Mouse (Mus musculus) liver, embryonic 11.5 days (tissue): ENCODE results near the gene H2-Aa. TPM values are rescaled to one million over a fixed set of nuclear protein-coding genes. Genes with fewer than 3 reads are reported as not detected.
"Not testable (repeated sequence)": the region's sequence is repeated elsewhere in the genome, so short reads cannot be mapped to it uniquely, and the experiment has no call there.

Experiments
- ATAC-seq: fragments of 200-750 bp; cut with Nextera tagmentation; replicated peaks from 2 replicates; pipeline ENCODE4 v1.8.0; 2017; ENCODE audit warnings: moderate number of reproducible peaks, mild to moderate bottlenecking, moderate TSS enrichment, moderate library complexity; ENCODE audit not compliant: low FRiP score
- DNase-seq: peaks from one replicate; pipeline ENCODE4 v3.0.0-alpha.2; 2017; ENCODE audit warnings: low spot score
- H3K27ac ChIP-seq: fragments of 300-500 bp; sonication (generic); 2 replicates; pipeline ENCODE4 v1.5.1; 2014; ENCODE audit warnings: mild to moderate bottlenecking, low read depth, low read length, control low read depth
- H3K27me3 ChIP-seq: fragments of 300-500 bp; sonication (generic); replicated peaks from 2 replicates; pipeline ENCODE4 v1.6.1; 2014; ENCODE audit warnings: low read length, mixed read lengths; ENCODE audit not compliant: control insufficient read depth, insufficient read depth
- H3K36me3 ChIP-seq: fragments of 300-500 bp; sonication (generic); 2 replicates; pipeline ENCODE4 v1.6.1; 2014; ENCODE audit warnings: mild to moderate bottlenecking, low read length, moderate library complexity, mixed read lengths; ENCODE audit not compliant: control insufficient read depth, insufficient read depth
- H3K4me1 ChIP-seq: fragments of 300-500 bp; sonication (generic); replicated peaks from 2 replicates; pipeline ENCODE4 v1.6.1; 2014; ENCODE audit warnings: low read length, mixed read lengths; ENCODE audit not compliant: control insufficient read depth, insufficient read depth
- H3K4me2 ChIP-seq: fragments of 300-500 bp; sonication (generic); 2 replicates; pipeline ENCODE4 v1.6.1; 2014; ENCODE audit warnings: mild to moderate bottlenecking, control low read depth, moderate library complexity
- H3K4me3 ChIP-seq: fragments of 300-500 bp; sonication (generic); 2 replicates; pipeline ENCODE4 v1.5.1; 2014; ENCODE audit warnings: low read depth, low read length, control low read depth
- H3K9ac ChIP-seq: fragments of 300-500 bp; sonication (generic); 2 replicates; pipeline ENCODE4 v1.6.1; 2014; ENCODE audit warnings: low read depth, low read length, control low read depth
- H3K9me3 ChIP-seq: fragments of 300-500 bp; sonication (generic); 2 replicates; pipeline ENCODE4 v1.6.1; 2016; ENCODE audit warnings: low read length, inconsistent platforms, mixed read lengths; ENCODE audit not compliant: control insufficient read depth
- WGBS: fragments of 180-500 bp; shearing (Covaris S2); extraction: QIAGEN DNeasy Blood & Tissue Kit; methylation state at CpG from one replicate; pipeline ENCODE4 v1.1.7; 2014; 5-methylcytosine and 5-hydroxymethylcytosine counted together
- polyA plus RNA-seq: library from polyadenylated mRNA; unstranded; fragments of >200 nt; fragmentation: Nextera tagmentation; extraction: Ambion mirVana; gene quantifications from 2 replicates; pipeline ENCODE4 v1.2.1, GENCODE M21; 2014

The H2-Aa gene
- polyA plus RNA-seq, 1 experiment from 2014 or later: not detected

DNA sequence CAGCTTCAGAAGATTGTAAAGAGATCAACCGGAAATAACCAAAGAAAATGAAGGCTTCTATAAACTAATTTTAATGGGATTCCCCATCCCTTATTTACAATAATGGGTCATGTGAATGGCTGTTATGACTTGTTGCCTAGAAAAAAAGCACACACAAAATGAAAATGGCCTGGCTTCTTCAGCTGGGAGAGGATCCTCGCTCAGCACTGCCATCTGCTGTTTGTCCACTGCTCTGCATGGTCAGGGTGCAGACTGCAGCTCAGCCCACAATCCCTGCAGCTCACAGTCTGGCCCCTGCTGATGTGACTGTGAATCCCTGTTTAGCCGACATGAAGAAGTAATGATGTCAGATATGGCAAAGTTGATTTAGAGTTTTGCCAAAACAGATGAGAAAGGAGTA is 25.8 kb upstream of the H2-Aa start:
- no peaks in the 10 kb centered on the region for H3K9me3 ChIP-seq
- H3K4me2 ChIP-seq: no peak overlapping the region
- H3K4me3 ChIP-seq: no peak overlapping the region
- H3K27ac ChIP-seq: no peak overlapping the region
- no peaks in the 10 kb centered on the region for H3K36me3 ChIP-seq
- ATAC-seq (no peak), DNase-seq (peak; percentile 52)
- H3K9ac ChIP-seq: no peak overlapping the region
- H3K27me3 ChIP-seq: no peaks in the 10 kb centered on the region; the same call in 1 of the 2 replicates
- WGBS: 30% methylated on average over 3 of the region's 3 CpGs
- no peaks in the 10 kb centered on the region for H3K4me1 ChIP-seq

DNA sequence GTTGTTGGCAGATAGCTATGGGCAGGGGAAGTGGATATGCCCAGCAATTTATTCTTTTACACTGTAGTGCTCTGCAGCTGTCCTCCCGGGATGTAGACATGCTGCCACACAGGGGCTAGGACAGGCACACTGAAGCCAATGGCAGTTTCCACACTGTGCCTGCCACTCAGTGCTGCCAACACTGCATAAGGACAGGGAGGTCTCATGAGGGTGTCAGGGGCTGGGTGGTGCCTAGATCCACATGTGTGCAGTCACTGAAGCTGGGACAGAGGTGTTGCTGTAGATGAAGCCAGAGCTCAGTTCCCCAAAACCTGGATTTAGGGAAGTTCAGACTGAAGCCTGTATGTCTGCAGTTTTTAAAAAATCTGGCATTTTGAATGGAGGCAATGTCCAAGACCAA is 24.6 kb upstream of the H2-Aa start:
- Histone ChIP-seq H3K4me1 (no peaks in the 10 kb centered on the region), H3K4me3 (no peak overlapping the region), H3K36me3 (no peaks in the 10 kb centered on the region), H3K27ac (no peak overlapping the region), H3K4me2 (no peak overlapping the region), H3K27me3 (no peaks in the 10 kb centered on the region; the same call in 1 of the 2 replicates), H3K9me3 (no peaks in the 10 kb centered on the region), H3K9ac (no peak overlapping the region)
- DNase-seq (no peak), ATAC-seq (no peak)
- 82% methylated on average over 1 of the region's 1 CpGs for WGBS

DNA sequence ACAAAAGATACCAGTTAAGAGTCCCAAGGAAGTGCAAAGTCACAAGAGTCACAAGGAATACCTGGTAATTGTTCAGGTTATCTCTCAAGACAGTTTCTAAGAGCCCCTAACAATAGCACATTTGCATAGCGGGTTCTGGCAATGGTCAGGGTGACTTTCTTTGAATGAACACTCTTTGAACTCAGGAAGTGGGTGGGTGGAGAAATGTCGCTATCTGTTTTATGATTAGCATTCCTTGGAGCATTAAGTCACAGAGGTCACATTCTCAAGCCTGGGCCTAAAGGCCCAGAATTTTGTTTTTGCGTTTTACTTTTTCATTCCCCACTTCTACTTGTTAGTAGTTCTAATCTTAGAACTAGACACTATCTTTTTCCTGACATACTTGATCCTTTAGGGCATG is 22.9 kb upstream of the H2-Aa start:
- not testable (repeated sequence) for ATAC-seq, H3K9me3 ChIP-seq, H3K4me3 ChIP-seq, DNase-seq, H3K27ac ChIP-seq, H3K36me3 ChIP-seq, H3K9ac ChIP-seq, H3K27me3 ChIP-seq, H3K4me1 ChIP-seq, H3K4me2 ChIP-seq
- 75% methylated on average over 3 of the region's 3 CpGs for WGBS

DNA sequence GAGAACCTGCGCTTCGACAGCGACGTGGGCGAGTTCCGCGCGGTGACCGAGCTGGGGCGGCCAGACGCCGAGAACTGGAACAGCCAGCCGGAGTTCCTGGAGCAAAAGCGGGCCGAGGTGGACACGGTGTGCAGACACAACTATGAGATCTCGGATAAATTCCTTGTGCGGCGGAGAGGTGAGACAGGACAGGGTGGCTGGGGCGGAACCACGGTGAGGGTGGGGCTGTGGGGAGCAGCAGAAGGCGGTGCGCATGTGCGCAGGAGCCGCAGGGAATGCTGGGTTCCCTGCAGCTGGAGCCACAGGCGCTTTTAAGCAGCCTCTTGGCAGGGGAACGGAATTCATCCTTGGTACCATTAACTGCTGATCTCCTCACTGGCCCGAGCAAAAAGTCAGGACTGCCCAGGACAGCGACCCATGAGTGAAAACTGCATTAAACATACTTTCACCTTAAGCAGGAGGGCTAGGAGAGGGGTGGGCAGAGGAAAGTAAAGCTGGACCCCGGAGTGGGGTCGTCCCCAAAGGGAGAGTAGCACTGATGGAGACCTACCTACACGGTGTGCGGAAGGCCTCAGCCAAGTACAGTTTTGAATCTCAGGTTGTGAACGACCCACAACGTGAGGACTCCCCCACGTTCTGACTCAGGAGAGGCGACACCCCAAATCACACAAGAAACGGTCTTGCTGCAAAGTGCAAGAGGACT is 22.2 kb upstream of the H2-Aa start:
- H3K36me3 ChIP-seq: no peaks in the 10 kb centered on the region
- peak; percentile 52 for DNase-seq
- no peak overlapping the region; the same call in 1 of the 2 replicates for H3K27ac ChIP-seq
- H3K4me1 ChIP-seq: no peaks in the 10 kb centered on the region
- H3K9ac ChIP-seq: peak overlapping the region; percentile 56; the same call in 1 of the 2 replicates
- peak overlapping the region; percentile 58 for H3K4me3 ChIP-seq
- 19% methylated on average over 38 of the region's 38 CpGs for WGBS
- H3K27me3 ChIP-seq: no peaks in the 10 kb centered on the region; the same call in 1 of the 2 replicates
- no peaks in the 10 kb centered on the region for H3K9me3 ChIP-seq
- peak; percentile 56; the same call in 1 of the 2 replicates for ATAC-seq
- peak overlapping the region; percentile 81 for H3K4me2 ChIP-seq

DNA sequence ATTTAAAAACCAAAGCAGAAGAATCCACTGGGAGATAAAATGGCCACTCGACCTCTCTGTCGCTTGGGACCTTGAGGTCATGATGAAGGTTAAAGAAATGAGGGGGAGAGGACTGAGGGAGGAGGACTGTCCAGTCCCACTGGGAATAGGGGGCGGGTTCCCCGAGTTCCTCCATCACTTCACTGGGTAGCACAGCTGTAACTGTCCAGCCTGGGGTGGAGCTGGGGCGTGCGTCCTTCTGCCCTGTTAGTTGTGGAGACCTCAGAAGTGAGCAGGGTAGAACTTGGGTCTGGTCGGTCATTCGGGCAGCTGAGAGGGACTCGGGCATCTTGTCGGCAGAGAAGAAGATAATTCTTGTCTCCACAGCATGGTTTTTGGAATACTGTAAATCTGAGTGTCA is 21.6 kb upstream of the H2-Aa start:
- no peak overlapping the region for H3K27ac ChIP-seq
- no peaks in the 10 kb centered on the region; the same call in 1 of the 2 replicates for H3K27me3 ChIP-seq
- WGBS: 35% methylated on average over 10 of the region's 10 CpGs
- peak overlapping the region; percentile 81 for H3K4me2 ChIP-seq
- DNase-seq: no peak
- peak overlapping the region; percentile 56; the same call in 1 of the 2 replicates for H3K9ac ChIP-seq
- no peak for ATAC-seq
- no peaks in the 10 kb centered on the region for H3K36me3 ChIP-seq
- peak overlapping the region; percentile 58 for H3K4me3 ChIP-seq
- H3K4me1 ChIP-seq: no peaks in the 10 kb centered on the region
- no peaks in the 10 kb centered on the region for H3K9me3 ChIP-seq

DNA sequence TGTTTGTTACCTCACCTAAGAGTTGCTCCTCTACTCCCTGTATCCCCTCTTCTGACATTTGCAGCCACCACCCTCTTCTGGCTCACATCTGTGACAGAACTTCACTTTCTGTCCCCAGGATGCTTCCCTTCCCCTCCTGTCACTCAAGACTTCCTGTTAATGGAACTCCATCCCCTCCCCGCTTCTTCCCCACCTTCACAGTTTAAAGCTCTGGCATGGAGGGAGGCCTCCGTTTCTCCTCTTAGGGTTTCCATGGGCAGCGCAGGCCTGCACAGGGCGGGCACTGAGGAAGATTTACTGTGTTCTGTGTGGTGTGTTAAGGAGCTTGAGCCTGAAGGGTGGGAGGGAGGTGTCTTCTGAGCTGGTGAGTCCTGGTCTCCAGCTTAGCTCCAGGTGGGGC is 20.5 kb upstream of the H2-Aa start:
- ATAC-seq: no peak
- no peak overlapping the region for H3K27ac ChIP-seq
- H3K4me1 ChIP-seq: no peaks in the 10 kb centered on the region
- no peak overlapping the region for H3K9ac ChIP-seq
- no peak for DNase-seq
- no peak overlapping the region for H3K4me2 ChIP-seq
- WGBS: 67% methylated on average over 4 of the region's 4 CpGs
- no peak overlapping the region for H3K4me3 ChIP-seq
- no peaks in the 10 kb centered on the region for H3K36me3 ChIP-seq
- H3K27me3 ChIP-seq: no peaks in the 10 kb centered on the region; the same call in 1 of the 2 replicates
- H3K9me3 ChIP-seq: no peaks in the 10 kb centered on the region

DNA sequence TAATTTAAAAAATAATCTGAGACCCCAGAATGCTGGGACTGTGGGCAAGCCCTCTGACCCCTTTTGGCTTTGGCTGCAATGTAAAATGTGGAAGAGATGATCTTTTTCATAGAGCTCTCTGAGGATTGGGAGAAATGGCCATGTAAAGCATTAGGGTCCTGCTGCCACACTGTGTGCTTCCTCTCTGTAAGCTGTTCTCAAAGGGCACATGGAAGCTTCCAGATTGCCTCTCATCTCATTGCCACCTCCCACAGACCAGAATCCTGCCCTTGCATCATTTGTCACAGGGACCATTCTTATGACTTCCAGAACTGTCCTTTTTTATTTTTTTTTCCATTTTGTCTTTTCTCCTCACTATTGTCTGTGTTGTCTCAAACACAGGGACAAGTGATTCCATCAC is 19.6 kb upstream of the H2-Aa start:
- no peak overlapping the region for H3K4me3 ChIP-seq
- ATAC-seq: no peak
- H3K4me1 ChIP-seq: no peaks in the 10 kb centered on the region
- no peaks in the 10 kb centered on the region for H3K9me3 ChIP-seq
- no peak overlapping the region for H3K9ac ChIP-seq
- DNase-seq: no peak
- no peaks in the 10 kb centered on the region for H3K36me3 ChIP-seq
- no peaks in the 10 kb centered on the region; the same call in 1 of the 2 replicates for H3K27me3 ChIP-seq
- no peak overlapping the region for H3K27ac ChIP-seq
- H3K4me2 ChIP-seq: no peak overlapping the region

DNA sequence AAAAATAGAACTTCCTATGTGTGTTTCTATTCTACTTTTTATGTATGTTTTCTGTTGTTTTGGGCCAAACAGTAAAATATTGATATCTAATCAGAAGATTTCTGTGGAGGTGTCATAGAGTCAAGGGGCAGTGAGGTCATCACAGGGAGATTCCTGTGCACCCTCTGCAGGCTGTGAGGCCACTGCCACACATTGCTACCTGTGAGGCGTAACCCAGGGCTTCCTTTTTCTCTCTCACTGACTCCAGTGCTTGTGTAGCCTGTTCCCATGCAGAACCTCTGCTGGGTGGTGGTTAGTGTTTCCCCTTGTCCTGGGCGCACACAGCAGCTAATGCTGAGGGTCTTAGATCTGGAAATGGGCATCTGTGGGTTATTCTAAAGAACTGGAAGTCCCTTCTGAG is 18.8 kb upstream of the H2-Aa start:
- no peaks in the 10 kb centered on the region; the same call in 1 of the 2 replicates for H3K27me3 ChIP-seq
- no peak for DNase-seq
- H3K4me3 ChIP-seq: no peak overlapping the region
- no peak for ATAC-seq
- no peaks in the 10 kb centered on the region for H3K9me3 ChIP-seq
- 67% methylated on average over 2 of the region's 2 CpGs for WGBS
- H3K27ac ChIP-seq: no peak overlapping the region
- H3K36me3 ChIP-seq: no peaks in the 10 kb centered on the region
- H3K4me1 ChIP-seq: no peaks in the 10 kb centered on the region
- H3K4me2 ChIP-seq: no peak overlapping the region
- no peak overlapping the region for H3K9ac ChIP-seq

DNA sequence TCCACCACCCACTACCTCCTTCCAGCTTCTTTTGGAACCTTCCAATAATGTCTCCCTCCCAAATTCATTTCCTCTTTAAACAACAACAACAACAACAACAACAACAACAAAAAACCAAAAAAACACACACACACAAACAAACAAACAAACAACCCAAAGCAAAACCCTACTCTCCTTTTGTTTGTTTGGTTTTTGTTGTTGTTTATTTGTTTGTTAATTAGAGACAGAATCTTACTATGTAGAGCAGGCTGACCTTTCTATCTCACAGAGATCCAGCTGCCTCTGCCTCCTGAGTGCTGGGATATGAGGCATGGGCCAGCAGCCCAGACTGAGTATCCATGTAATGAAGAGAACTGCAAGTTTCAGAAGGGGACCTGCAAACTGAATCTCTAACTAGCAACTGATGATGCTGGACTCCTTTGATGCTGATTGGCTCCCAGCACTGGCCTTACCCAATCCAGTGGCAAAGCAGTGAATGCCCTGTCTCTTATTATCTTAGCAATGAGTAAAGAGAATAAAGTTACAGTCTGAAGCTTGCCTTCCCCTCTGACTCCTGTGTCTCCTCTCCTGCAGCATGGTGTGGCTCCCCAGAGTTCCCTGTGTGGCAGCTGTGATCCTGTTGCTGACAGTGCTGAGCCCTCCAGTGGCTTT is 17.9 kb upstream of the H2-Aa start, which contains the start of gene H2-Eb1:
Gene H2-Eb1 (plus strand): TSS at position 488 of the 651 bp plus-strand sequence.
- no peak for DNase-seq
- Histone ChIP-seq H3K27ac (no peak within 1 kb of the TSS), H3K27me3 (no peaks in the 10 kb centered on the region; the same call in 1 of the 2 replicates), H3K4me3 (no peak within 1 kb of the TSS), H3K4me2 (no peak within 1 kb of the TSS), H3K36me3 (no peaks in the 10 kb centered on the region), H3K9me3 (no peaks in the 10 kb centered on the region), H3K9ac (no peak within 1 kb of the TSS), H3K4me1 (no peaks in the 10 kb centered on the region)
- peak; percentile 51; the same call in 1 of the 2 replicates for ATAC-seq
